Mouse (Mus musculus): ENCODE results near the gene Itpripl2.

The Itpripl2 gene

DNA sequence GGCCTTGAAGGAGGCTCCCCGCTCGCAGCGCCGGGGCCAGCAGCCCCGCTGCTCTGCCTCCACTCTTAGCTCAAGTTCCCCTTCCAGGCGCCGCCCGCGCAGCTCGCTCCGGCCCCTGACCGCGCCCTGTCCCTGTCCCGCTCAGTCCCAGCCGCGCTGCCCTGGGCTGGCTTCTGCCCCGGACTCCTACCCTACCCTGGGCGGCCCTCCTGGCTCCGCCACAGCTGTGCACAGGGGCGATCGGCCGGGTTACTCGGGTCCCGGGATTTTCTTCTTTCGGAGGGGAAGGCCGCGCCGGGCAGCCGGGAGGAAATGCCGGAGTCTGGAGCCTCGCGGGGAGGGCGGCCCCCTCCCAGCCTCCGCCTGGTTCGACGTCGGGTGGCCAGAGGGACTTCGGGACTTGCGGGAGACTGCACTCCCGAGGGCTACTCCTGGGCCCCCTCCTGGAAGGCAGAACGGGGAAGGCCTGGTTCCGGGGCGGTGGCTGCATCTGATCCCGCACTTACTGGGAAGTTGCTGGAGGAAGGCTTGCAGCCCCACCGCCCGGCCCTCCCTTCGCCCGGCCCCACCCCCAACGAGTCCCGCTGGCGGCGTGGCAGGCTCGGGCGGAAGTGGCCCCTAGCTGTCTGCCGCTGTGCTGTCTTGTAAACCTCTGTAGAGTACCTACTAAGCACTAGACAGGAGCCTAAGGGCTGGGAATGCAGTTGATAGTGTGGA is at the start of gene Itpripl2:
Gene Itpripl2 (minus strand): TSS at position 545 of the 717 bp plus-strand sequence.
- DNase-seq = peak; percentile 90 to 93

DNA sequence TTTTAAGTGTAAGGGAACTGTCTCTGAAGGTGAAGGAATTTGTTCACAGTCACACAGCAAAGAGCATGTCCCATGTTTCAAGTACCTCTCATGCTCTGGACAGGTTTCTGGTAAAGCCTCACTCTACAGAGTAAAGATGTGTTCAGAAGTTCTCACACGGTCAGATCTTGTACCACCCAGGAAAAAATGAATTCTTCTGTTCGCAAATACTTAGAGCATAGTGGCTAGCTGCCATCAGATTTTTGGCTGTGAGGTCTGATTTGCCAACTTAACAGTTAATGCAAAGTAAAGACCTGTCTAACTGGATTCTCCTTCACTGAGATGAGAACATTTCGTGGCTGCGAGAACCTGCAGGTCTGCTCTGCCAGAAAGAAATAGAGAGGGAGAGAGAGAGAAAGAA is 43.3 kb upstream of the Itpripl2 start:
- peak; percentile 30 to 66 for DNase-seq

DNA sequence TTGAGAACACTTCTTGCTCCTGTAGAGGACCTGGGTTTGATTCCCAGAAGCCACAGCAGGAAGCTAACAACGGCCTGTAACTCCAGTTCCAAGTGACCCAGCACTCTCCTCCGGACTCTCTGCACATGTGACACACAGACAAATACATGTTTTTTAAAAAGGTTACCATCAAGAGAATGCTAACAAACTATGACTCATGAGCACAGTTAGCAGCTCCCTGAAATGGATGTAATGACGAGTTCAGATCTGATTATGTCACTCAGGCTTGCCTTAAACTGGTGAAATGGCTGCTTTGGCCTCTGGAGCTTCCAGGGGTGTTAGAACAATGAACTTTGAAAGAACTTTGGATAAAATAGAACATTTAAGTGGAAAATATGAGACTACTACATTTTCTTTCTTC is 42.6 kb upstream of the Itpripl2 start:
- DNase-seq = no peak

DNA sequence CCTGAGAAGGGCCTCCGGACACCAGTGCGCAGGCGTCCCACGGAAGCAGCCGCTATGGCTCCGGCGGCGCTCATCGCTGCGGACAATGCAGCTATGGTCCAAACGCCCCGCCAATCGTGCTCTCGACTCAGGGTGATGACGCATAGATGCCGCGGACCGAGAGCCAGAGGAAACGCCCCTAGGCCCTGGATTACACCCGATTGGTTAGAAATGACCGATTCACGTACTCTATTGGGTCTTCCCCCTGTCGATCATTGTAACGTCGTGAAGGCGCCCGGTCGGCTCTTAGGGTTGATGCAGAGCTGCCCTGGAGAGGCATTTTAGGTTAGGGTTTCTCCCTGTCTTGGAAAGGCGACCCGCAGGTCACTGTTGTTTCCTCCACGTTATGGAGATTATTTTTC is 41.4 kb upstream of the Itpripl2 start, which contains the start of gene Coq7:
Gene Coq7 (minus strand): TSS at position 179 of the 401 bp plus-strand sequence.
- peak; percentile 95 to 96 for DNase-seq

DNA sequence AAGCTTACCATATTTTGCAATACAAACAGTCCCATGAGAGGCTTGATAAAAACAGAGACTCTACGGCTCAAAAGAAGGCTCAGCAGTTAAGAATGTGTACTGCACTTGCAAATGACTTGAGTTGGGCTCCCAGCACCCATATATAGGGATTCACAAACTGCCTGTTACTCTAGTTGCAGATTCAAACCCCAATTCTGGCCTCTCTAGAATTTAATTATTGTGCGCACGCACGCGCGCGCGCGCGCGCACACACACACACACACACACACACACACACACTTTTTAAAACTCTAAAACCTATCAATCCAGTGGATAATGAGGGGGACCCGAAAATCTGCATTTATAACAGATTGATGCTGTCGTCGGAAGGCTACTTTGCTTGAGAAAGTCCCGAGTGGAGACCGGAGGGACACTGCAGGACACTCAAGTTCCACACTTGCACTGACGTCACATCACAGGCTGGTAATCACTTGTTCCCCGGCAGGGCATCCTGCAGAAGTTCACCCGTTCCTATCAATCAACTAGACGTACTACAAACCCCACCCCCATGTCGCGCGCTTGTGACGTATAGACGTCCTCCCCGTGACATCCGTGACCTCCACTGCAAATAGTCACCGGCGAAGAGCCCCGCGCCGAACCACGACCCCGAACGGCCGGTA is 40.9 kb upstream of the Itpripl2 start:
- peak; percentile 96 to 97 for DNase-seq

DNA sequence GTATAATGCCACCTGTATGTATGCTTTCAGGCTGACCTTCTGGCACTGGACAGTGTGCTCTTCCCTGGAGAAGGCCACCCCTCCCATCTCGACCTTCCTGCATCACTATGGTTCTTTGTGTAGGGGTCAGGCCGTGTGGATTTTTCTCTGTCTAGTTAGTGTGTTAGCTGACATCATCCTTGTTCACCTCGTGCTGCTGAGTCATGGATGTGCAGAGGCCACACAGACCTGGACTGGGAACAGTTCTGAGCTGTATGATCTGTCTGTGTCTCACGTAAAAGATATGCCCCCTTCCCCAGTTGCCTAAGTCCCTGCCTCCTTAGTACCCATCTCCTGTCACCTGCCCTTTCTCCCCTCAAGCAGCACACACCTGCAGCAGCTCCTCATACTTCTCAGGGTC is 35.2 kb upstream of the Itpripl2 start:
- no peak for DNase-seq

DNA sequence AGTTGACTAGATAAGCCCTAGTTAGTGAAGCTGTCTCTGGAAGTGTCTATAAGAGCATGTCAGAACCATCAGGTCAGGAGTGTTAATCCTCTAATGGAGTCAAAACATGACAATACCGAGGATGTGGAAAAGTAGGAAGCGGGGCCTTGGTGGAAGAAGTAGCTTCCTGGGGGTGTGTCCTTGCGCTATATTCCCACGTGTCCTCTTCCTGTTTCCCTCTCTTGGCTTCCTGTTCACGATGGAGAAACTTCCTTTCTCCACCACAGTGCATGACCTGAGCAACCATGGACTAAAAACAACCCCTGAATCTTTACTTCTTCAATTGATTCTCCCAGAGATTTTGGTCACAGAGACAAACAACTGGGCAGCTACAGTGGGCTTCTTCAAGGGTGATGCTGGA is 30.3 kb upstream of the Itpripl2 start:
- DNase-seq = no peak

DNA sequence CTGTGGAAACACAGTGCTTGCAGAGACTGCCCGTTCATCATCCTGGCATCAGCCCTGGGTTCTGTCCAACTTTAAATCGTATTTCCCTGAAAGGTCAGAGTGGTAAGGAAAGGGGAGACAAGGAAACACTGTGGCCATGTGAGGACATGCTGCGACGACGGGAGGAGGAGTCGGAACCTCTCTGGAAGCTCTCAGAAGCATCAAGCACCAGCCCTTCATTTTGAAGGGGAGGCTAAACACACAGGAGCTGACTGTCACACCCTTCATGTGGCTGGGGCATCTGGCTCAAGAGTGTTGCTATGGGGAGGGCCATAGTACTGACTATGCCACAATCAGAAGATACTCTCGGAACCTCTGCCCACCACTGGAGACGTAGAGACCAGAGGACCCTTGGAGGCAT is 27.9 kb upstream of the Itpripl2 start:
- peak; percentile 60 to 67 for DNase-seq

DNA sequence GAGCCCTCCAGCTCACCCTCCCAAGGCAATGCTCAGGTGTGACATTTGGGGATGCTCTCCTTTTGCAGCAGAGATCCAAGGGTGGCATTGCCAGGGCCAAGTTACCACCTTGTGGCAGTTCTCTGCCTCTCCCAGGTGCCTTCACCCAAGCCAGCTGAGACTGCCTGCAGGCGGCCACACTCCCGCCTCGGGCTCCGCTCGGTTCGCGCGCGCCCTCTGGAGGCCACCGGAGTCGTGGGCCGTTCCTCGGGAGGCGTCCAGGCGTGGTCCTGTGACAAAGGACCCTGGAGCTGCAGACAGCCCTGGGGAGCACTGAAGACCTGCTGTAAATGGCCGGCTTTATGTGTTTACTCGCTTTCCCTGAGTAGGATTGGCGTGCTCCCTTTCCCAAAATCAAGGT is 26.9 kb upstream of the Itpripl2 start:
- peak; percentile 75 to 86 for DNase-seq

DNA sequence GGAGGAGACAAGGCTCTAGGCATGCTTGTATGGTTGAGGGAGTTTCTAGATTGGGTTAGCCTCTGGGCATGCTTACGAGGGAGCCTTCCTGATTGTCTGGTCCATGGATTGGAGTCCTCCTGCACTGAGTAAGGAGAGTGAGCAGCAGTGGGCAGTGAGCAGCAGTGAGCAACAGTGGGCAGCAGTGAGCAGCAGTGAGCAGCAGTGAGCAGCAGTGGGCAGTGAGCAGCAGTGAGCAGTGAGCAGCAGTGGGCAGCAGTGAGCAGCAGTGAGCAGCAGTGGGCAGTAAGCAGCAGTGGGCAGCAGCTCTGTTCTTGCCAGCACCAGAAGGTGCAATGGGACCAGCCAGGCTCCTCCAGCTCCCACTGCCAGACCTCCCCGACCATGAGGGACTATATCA is 26.0 kb upstream of the Itpripl2 start:
- peak; percentile 34 to 51 for DNase-seq

DNA sequence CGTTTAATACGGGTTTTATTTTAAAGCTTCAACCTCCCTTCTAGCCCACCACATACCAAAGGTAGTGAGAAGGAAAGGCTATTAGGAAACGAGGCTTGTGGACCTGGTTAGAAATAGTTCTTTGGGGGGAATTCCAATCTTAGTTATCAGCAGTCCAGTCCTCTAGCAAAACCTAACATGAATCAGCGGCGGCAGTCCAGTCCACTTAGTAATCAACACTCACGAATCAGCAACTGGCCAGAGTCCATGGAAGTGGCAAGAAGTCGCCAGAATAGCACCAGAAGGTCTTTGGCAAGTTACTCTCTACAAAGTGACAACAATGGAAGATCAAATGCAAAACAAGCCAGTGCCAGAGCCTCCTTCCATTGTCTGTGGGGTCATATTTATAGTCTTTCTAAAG is 16.8 kb upstream of the Itpripl2 start:
- DNase-seq = no peak

DNA sequence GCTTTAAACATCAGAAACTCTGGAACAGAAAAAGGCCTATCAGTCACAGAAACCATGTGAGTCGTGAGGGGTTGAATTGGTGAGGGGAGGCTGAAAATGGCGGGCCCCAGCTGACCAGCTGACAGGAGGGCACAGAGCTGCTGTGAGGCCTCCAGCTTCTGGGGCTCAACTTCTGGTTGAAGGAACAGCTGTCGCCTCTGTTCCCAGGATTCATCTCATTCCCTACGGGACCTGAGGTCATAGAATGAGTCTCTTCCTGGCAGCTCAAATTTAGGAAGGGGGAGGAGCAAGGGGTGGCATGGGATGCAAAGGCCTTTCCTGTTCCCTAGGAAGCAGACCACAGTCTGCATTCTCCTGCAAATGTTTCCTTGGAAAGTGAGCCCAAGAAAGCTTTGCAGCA is 12.1 kb upstream of the Itpripl2 start:
- DNase-seq = no peak

DNA sequence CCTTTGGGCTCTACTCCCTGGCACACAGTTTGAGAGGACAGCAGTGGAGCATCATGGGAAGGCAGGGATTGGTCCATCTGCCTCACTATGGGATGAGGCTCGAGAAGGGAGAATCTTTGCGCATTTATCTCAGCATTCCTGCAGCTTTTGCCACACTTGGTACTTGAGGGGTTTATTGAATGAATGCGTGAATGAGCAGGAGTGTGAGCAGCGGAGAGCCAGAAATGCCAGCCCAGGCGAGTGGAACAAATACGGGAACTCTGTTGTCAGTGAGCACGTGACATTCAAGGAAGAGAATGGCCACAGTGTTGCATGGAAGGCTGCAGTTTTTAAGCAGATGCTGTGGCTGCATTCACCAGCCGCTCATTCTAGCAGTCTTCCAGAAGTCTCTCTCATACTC is 10.6 kb upstream of the Itpripl2 start:
- no peak for DNase-seq

DNA sequence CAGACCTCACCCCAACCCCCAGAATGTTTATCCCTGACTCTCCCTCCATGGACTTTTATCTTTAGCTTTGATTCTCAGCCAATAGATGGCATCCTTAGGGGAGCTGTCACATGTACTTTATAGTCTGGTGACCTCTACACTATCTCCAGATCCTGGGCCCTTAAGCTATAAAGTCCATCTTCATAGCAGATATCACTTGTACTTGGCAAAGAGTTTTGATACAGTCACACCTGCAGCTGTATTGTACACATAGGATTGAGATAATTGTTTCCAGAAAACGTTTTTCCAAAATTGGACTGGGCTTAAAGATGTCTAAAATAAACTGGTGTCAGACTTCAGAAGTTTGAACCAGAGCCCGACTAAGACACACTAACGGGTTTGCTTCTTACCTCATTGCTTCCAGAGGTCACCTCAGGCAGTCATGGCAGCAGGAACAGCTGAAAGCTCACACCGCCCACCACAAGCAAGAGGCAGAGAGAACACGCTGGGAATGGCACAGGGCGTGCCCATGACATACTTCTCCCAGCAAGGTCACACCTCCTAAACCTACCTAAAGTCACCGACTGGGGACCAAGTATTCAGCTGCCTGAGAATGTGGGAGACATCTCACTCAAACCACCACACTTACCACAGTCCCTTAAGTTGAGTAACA is 8.1 kb upstream of the Itpripl2 start:
- DNase-seq = no peak

DNA sequence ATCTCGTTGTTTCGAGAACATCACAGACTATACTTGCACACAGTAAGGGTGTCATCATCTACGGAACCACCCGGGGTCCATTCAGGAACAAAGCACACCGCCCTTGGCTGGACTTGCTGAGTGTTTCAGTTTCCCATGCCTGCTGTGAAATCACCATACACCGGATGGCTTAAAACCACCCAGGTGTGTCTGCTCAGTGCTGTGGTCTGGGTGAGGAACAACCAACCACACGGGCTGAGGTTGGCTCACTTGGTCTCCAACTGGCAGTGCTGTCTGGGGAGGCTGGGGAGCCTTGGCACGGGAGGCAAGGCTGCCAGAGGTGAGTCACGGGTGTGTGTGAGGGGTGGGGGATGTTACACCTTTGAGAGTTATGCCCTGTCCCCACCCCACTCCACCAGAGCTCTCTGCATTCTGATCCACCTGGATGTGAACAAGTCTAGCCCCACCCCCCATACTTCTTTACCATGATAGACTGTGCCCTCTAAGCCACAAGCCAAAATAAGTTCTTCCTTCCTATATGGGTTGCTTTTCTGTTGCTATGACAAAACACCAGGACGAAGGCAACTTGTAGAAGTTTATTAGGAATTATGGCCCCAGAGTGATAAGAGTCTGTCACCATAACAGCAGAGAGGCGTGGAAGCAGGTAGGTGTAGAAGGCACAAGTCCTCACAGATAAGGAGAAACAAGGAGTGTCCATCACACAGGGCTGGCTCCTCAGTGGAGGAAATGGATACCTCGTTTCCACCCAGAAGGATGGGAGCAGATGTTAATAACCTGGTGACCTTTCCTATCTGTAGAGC is 7.4 kb upstream of the Itpripl2 start:
- no peak for DNase-seq

DNA sequence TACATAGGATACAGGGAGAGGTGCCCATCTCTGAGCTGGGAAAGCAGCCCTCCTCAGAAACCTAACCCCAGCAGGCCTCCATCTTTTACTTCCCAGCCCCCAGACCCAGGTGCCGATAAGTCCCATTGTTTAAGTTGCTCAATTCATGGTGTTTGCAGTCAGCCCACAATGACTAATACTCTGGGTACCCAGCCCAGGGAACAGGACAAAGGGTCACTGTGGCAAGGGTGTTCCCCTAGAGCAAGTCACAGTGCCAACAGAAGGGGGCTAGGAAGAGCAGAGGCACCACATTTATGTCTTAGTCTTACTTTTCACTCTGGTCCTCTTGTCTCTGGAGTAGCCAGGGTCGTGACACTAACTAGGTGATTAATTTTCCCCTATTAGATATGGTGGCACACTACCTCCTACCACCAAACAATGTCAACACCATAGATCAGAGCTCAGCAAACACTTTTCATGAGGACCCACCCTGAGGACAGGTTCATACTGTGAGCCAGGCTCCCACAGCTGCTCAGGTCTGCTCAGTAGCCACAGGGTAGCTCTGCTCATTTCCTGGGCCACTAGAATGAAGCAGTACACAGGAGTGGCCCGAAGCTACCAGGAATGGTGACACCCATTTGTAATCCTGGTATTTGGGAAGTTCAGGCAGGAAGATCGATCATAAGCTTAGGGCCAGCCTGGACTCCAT is 3.3 kb upstream of the Itpripl2 start:
- no peak for DNase-seq

DNA sequence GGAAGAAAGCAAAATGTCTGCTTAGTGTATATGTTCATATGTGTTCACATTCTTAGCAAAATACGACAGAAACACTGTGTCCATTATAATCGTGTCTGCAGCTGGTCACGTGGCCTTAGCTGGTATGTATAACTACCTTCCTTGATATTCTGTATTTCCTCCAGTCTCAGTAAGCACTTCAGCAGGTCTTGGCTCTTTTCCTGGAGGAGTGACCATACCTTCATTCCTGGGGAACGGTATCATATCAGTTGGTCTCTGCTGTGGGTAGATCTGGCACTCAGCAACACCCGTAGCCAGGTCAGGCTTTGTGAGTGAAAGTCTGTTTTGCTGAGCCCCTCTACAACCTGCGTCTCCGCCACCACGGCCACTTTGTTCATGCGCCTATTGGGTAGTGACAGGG is 2.1 kb upstream of the Itpripl2 start:
- peak; percentile 46 to 78 for DNase-seq

DNA sequence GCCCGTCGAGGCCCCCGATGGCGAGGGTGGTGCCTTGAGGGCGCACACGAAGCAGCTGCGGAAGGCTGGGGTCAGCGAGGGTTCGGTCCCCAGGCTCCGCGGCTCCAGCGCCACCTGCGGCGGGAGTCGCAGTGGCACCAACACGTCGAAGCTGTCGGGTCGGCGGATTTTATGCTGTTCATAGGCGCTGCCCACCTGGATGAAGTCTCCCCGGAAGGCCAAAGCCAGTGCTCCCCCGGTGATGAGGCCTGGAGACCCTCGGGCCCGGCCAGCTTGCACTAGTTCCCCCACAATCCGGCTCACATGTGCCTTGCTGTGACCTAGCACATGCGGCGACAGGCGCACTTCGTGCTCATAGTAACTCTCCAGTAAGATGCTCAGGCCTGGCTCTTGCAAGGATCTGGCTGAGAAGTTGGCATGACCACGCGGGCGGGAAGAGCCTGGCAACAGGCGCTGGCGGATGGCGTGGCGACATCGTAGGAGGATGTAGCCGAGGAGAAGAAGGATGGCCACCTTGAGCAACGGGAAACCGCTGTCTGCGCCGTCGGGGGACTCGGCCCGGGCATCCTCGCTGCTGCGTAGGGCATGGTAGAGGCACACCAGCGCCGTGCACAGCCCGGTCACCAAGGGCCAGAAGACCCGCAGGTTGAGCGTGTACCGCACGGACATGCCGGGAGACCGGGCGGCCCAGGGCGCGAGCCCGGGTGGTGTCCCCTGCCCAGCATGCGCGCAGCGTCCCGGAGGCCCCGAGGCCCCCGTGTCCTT is 927 bp downstream of the Itpripl2 start:
- peak; percentile 46 to 57 for DNase-seq

DNA sequence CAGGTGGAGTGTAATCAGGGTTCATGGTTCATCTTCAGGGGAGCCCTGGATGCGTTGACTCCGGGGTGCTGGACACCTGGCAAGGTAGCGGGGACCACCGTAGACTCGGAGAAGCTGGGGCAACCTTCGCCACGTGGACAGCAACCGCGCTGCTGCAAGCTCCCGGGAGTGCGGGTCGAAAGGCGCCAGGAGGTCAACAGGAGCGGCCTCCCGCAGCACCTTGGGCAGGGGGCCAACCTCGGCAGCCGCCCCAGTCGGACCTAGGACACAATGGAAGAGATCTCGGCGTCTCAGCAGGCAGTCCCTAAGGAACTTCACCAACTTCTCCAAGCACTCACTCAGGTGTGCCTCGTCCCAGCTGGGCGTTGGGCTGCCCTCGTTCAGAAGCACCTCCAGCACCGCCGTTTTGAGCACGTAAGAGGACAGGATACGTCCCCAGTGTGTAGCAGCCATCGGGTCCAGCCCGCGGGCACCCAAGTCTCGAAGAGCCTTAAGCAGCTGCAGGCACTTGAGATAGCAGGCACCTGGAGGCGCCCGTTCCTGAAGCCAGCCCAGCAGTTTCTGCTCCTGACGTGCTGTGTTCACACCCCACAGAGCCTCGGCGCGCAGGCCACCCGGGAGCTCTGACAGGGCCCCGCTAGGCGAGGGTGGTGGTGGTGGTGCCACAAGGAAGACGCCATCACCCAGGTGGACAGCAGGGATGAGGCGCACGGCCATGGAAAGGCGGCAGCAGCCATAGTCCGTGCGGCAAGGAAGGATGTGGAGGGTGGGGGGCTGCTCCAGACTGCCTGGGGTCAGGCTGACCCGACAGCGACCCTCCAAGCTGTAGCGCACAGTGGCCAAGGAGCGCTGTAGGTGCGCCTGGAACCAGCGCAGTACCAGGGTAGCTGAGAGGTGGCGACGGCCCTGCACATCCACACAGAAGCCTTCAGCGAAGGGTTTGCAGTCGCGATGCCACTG is 1.8 kb downstream of the Itpripl2 start:
- DNase-seq = no peak

DNA sequence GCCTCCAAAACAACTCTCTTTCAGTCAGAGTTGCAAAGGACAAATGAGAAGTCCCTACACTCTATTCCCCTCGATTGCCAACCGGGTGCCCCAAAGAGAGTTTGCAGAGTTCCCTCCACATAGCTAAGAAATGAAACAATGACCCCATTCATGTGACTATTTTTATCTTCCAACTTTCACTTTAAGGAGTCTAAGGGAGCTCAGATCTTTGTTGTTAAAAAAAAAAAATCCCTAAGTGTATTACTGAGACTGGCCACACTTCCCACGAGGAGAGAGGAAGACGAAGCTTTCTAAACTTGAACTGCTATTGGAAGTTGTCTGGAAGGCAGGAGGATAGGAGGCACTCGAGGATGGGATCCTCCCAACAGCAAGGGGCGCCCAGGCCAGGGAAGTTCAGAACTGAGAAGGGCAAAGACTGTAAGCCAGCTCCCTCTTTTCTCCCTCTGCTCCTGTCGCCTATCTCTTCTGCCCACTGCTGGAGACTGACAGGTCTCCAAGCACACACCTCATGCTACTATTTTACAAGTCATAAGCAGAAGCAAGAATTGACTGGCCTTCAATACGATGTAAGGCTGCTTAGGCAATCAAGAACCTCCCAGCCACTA is 3.6 kb downstream of the Itpripl2 start:
- DNase-seq = no peak

Data from lung, adult 18-20 months (tissue).